Mouse (Mus musculus) thymus, adult 2 months (tissue): ENCODE results near the gene Cfap100. TPM values are rescaled to one million over a fixed set of nuclear protein-coding genes. Genes with fewer than 3 reads are reported as not detected.
A peak's percentile ranks its signal among the peaks of the same experiment; 100 is the strongest.

Experiments used
- DNase-seq: peaks from one replicate; pipeline ENCODE4 v3.0.0; 2021
- H3K27ac ChIP-seq: fragments of 200-500 bp; 2 replicates; pipeline ENCODE4 v1.5.1; 2012; ENCODE audit warnings: low read length, control low read depth; ENCODE audit not compliant: control insufficient read depth, insufficient read depth
- H3K27me3 ChIP-seq: fragments of 200-500 bp; 2 replicates; pipeline ENCODE4 v1.6.1; 2012; ENCODE audit warnings: mild to moderate bottlenecking, low read length, moderate library complexity, mixed read lengths; ENCODE audit not compliant: control insufficient read depth, insufficient read depth
- H3K36me3 ChIP-seq: fragments of 200-500 bp; 2 replicates; pipeline ENCODE4 v1.6.1; 2012; ENCODE audit warnings: mild to moderate bottlenecking, low read length, moderate library complexity; ENCODE audit not compliant: control insufficient read depth, insufficient read depth
- H3K4me1 ChIP-seq: fragments of 200-500 bp; replicated peaks from 2 replicates; pipeline ENCODE4 v1.6.1; 2012; ENCODE audit warnings: low read length; ENCODE audit not compliant: control insufficient read depth, insufficient read depth
- H3K4me3 ChIP-seq: fragments of 200-500 bp; 2 replicates; pipeline ENCODE4 v1.5.1; 2012; ENCODE audit warnings: mild to moderate bottlenecking, low read length, control low read depth, moderate library complexity; ENCODE audit not compliant: control insufficient read depth, insufficient read depth
- CTCF ChIP-seq: fragments of 200-500 bp; IDR thresholded peaks from 2 replicates; pipeline ENCODE4 v1.5.1; 2012; ENCODE audit warnings: mild to moderate bottlenecking, control low read depth, low read length, moderate library complexity, borderline replicate concordance; ENCODE audit not compliant: control insufficient read depth, poor library complexity, insufficient read depth; ENCODE audit errors: extremely low read depth
- POLR2A ChIP-seq: fragments of 200-500 bp; IDR thresholded peaks from 2 replicates; pipeline ENCODE4 v1.6.1; 2012; ENCODE audit warnings: mild to moderate bottlenecking, low read length, control low read depth, moderate library complexity; ENCODE audit not compliant: control insufficient read depth, poor library complexity, insufficient read depth; ENCODE audit errors: extremely low read depth
- WGBS: fragments of 180-500 bp; shearing (Covaris S2); methylation state at CpG from one replicate; pipeline ENCODE4 v1.1.7; 2018; 5-methylcytosine and 5-hydroxymethylcytosine counted together
- polyA plus RNA-seq: library from polyadenylated mRNA; depleted of rRNA; stranded (reverse); fragments of >200 nt; gene quantifications from 2 replicates; pipeline ENCODE4 v1.2.3, GENCODE M21; 2012

Gene Cfap100
- polyA plus RNA-seq, 1 experiment = 0.05 TPM

DNA sequence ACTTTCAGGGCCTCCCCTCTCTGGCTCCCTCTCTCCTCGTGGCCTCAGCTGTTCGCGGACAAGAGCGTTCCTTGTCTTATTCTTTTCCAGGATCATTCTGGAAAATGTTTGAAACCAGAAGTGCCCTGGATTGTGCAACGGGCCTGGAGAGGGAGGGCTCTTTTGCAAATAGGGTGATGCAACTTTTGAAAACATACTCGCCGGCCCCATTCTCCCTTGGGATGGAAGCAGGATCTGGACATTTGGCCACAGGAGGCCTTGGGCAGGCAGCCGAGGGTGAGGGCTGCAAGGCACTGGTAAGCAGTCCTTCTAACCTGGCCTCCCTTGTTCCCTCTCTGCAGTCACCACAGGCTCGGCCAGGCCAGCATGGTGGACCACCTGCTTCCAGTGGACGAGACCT, 37.5 kb upstream of the Cfap100 start:
- Histone ChIP-seq H3K36me3 (no peaks in the 10 kb centered on the region), H3K27me3 (no peaks in the 10 kb centered on the region; the same call in 1 of the 2 replicates), H3K27ac (no peak overlapping the region), H3K4me3 (no peak overlapping the region), H3K4me1 (0 out of 2 replicates have a peak, but pooled peaks cover 6% of the 10 kb centered on the region)
- DNase-seq = no peak
- no peak for TF ChIP-seq CTCF
- no peak for TF ChIP-seq POLR2A
- WGBS = 95% methylated on average over 10 of the region's 10 CpGs

DNA sequence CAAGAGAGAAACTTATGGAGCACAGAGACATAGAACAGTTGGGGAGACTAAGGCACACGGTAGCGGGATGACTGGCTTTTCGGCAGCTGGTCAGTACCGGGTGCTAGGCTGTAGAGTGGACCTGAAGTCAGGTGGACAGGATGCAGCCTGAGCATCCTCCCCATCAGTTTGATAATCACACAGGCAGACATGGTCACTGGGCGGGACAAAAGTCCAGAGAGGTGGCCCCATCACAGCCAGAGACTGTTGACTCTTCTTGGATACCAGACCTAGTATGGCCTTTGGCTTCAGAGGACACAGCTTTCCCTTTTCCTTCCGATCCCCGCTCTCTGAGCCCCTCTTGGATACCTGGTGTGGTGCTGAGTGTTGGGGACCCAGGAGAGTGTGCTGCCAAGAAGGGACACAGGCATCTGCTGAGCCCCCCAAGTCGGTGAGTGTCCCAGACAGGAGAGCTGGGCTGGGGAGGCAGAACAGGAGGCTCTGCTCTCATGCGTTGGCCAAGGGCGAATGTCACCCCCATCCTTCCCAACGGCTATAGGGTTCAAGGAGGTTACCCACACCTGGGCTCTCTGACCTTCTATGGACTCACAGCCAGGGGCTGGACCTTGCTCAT, 36.5 kb upstream of the Cfap100 start:
- Histone ChIP-seq H3K27ac (no peak overlapping the region), H3K36me3 (no peaks in the 10 kb centered on the region), H3K27me3 (no peaks in the 10 kb centered on the region; the same call in 1 of the 2 replicates), H3K4me3 (no peak overlapping the region), H3K4me1 (0 out of 2 replicates have a peak, but pooled peaks cover 6% of the 10 kb centered on the region)
- TF ChIP-seq CTCF (no peak), POLR2A (no peak)
- no peak for DNase-seq
- WGBS = 94% methylated on average over 11 of the region's 11 CpGs

DNA sequence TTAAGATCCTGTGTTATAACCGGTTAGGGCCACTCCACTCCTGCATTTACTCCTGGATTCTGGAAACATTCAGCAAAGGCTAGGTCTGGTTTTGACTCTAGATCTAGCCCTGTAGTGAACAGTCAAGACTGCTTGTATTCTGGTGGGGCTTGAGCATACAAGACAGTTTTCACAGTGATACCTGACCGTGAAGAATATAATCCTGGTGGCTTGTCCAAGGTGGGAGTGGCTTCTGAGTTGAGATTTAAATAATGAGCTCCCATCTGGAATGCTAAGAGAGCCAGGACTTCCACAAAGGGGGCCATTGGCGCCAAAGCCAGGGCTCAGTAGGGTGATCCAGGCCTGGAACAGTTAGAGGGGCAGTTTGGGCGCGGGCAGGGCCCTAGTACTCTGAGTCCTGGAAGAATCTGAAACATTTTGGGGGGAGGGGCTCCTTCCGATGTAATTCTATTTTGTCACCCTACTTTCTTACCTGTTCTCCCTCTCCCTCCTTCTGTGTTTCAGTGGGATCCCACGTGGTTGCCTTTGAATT, 35.4 kb upstream of the Cfap100 start:
- Histone ChIP-seq H3K27me3 (no peaks in the 10 kb centered on the region; the same call in 1 of the 2 replicates), H3K36me3 (no peaks in the 10 kb centered on the region), H3K4me3 (no peak overlapping the region), H3K4me1 (0 out of 2 replicates have a peak, but pooled peaks cover 6% of the 10 kb centered on the region), H3K27ac (no peak overlapping the region)
- TF ChIP-seq POLR2A = no peak
- no peak for TF ChIP-seq CTCF
- DNase-seq = no peak
- 71% methylated on average over 7 of the region's 7 CpGs for WGBS

DNA sequence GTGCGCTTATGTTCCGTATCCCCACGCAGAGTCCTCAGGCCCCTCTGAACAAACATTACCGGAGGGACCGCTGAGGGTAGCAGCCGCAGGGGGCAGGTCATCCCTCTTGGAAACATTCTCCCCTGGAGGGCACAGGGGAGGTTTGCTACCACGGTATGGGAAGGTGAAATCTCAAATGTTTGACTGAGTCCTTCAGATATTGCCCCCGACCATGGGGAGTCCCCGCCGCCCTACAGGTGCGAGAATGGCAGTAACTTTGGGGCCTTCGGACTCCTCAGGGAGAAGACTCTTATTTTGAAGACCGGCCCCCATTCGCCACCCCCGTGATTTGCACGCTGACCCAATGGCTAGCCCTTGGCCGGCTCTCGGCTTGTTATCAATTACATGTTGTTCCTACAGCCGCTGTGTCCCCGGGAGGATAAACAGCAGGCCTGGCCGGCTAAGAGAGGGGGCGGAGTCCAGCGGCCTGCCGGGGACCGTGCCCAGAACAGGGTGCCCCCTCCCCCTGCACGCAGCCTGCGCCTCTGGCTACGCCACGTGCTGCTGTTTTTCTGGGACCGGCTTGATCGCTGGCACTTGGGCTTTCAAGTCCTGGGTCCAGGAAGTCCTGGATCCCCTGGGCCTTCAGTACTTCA, 34.7 kb upstream of the Cfap100 start:
- 5% methylated on average over 31 of the region's 31 CpGs for WGBS
- TF ChIP-seq CTCF = no peak
- TF ChIP-seq POLR2A = no peak
- Histone ChIP-seq H3K36me3 (no peaks in the 10 kb centered on the region), H3K4me3 (peak overlapping the region; percentile 15), H3K4me1 (0 out of 2 replicates have a peak, but pooled peaks cover 6% of the 10 kb centered on the region), H3K27ac (no peak overlapping the region), H3K27me3 (no peaks in the 10 kb centered on the region; the same call in 1 of the 2 replicates)
- no peak for DNase-seq

DNA sequence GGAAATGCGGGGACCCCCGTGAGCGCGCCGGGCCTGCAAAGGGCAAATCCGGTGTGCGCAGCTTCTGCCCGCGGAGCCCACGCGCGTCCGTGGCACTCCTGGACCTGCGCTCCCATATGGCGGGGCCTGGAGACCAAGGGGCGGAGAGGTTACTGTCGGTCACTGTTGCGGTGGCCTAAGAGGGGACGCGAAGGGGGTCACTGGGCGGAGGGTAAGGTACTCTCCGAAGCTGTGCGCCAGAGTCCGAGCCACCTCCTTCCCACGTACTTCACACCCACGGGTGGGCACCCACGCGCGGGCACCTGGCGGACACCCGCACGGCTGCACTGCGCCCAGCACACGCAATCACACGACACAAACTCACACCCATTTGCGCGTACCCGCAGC, 34.2 kb upstream of the Cfap100 start:
- Histone ChIP-seq H3K27me3 (no peaks in the 10 kb centered on the region; the same call in 1 of the 2 replicates), H3K27ac (no peak overlapping the region), H3K4me3 (peak overlapping the region; percentile 15), H3K4me1 (0 out of 2 replicates have a peak, but pooled peaks cover 6% of the 10 kb centered on the region), H3K36me3 (no peaks in the 10 kb centered on the region)
- no peak for TF ChIP-seq POLR2A
- no peak for TF ChIP-seq CTCF
- WGBS = 3% methylated on average over 38 of the region's 38 CpGs
- no peak for DNase-seq

DNA sequence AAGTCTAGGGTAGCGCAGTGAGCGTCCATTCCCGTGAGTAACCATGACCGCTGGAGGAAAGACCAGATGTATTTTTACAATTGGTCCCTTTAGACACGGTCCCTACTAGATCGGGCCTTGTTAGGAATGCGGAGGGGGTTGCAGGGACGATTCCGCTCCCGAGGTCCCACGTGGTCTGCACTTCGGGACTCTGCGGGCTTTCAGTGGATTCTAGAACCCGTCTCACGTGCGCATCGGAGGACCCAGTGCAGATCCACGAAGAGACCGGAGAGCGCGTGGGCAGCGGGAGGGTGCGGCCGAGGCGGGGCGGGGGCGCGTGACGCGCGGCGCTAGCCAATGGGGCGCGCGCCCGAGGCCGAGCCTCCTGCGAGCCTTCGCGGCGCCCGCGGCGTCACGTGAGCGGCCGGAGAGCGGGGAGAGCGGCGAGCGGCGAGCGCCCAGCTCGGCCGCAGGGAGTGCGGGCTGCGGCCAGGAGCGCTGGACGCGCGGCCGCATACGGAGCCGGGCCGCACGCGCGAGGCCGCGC, 33.6 kb upstream of the Cfap100 start, which contains the start of gene Klf15:
Gene Klf15 (plus strand): TSS at position 396 of the 526 bp plus-strand sequence.
- DNase-seq = no peak
- TF ChIP-seq CTCF (no peak), POLR2A (no peak)

More for the DNA sequence above, 33.6 kb upstream of the Cfap100 start, which contains the start of gene Klf15:
- Histone ChIP-seq H3K27me3 (no peaks in the 10 kb centered on the region; the same call in 1 of the 2 replicates), H3K36me3 (no peaks in the 10 kb centered on the region), H3K4me3 (peak within 1 kb of the TSS; percentile 15), H3K27ac (no peak within 1 kb of the TSS), H3K4me1 (0 out of 2 replicates have a peak, but pooled peaks cover 6% of the 10 kb centered on the region)
- 3% methylated on average over 67 of the region's 70 CpGs for WGBS
